Mouse (Mus musculus) adrenal gland, postnatal 0 days (tissue): ENCODE data around the gene Slc35d2. TPM values are rescaled to one million over a fixed set of nuclear protein-coding genes. Genes with fewer than 3 reads are reported as not detected.

Experiments
- polyA plus RNA-seq: library from polyadenylated mRNA; unstranded; fragments of >200 nt; fragmentation: Nextera tagmentation; extraction: Ambion mirVana; gene quantifications from 2 replicates; pipeline ENCODE4 v1.2.1, GENCODE M21; 2015

Slc35d2 gene
- polyA plus RNA-seq = 6.7 and 10.1 TPM in 2 replicates

DNA sequence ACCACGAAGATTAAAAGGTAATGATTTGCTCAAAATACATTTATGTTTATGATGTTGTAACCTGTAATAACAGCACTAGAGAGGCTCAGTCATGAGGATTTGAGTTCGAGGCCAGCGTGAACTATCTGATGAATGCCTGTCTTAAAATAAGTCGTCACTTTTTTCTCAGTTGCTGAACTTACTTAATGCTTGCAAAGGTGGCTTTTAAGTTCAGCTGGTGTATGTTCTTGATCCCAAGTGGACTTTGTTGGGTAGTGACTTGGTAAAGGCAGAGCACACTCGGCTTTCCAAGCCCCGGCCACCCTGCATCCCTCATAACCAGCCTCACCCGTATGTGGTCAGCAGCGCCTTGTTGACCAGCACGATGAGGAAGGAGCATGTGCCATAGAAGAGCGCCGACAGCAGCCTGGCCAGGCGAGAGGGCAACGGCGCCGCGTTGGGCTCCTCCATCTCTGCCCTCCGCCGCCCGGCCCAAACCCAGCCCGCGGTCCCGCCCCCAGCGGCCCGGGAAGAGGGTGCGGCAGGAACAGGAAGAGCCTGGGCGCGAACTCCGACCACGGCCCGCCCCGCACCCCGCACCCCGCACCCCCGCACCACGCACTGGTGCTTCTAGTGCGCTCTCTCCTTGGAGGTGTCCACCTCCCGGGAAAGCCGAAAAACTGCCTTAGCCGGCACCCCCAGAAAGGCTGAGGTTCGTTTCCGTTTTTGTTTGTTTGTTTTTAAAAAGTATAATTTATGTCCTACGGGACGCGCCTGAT lies at the start of gene Slc35d2:
Gene Slc35d2, minus strand, starts transcription at position 511 of the 758 bp plus-strand sequence.

GRCm38 (mm10) chr13:64161548-64161915 lies 32.4 kb upstream of the Slc35d2 start, which contains the start of gene Habp4:
Gene Habp4 (plus strand): TSS chr13:64161824.

GRCm38 (mm10) chr13:64153083-64153682 lies 24.0 kb upstream of the Slc35d2 start, which contains the start of gene Zfp367:
Gene Zfp367 (minus strand): TSS chr13:64153202.

GRCm38 (mm10) chr13:64089130-64089529 lies 40.0 kb downstream of the Slc35d2 start, which contains the start of gene Hsd17b3:
Gene Hsd17b3 (minus strand): TSS chr13:64089230.

Other genes with a start within 250 kb of the Slc35d2 start
- gene Hsd17b3, start 40.1 kb downstream of the Slc35d2 start, polyA plus RNA-seq = not detected in 2 replicates
- 12.1 and 14.0 TPM in 2 replicates for gene Zfp367, start 23.8 kb upstream of the Slc35d2 start, polyA plus RNA-seq
- gene Habp4, start 32.5 kb upstream of the Slc35d2 start, polyA plus RNA-seq = 23.9 and 26.1 TPM in 2 replicates
- 2.8 and 3.7 TPM in 2 replicates for gene Cdc14b, start 145.9 kb upstream of the Slc35d2 start, polyA plus RNA-seq
- gene Aaed1, start 183.3 kb upstream of the Slc35d2 start, polyA plus RNA-seq = 55.0 and 63.0 TPM in 2 replicates
- gene Ctsl, start 241.5 kb upstream of the Slc35d2 start, polyA plus RNA-seq = 286 and 313 TPM in 2 replicates